Comparison of ENCODE assay signal across 9 mouse cellular contexts in genomic region chr17:57070699-57071098, GRCm38 (mm10). TPM values are rescaled to one million over a fixed set of nuclear protein-coding genes. Genes with fewer than 3 reads are reported as not detected.
DNase-seq lines count a peak whose midpoint lies in the region; ATAC-seq and TF ChIP-seq lines count a peak whose summit lies in the region.
"Had no signal": no experiment of that assay in that cellular context is flagged by ENCODE, and none has a peak within 500 bp of the region (broad histone marks: within the 10 kb centered on the region; RNA-seq: fewer than 3 reads in every experiment).

No protein-coding gene starts in this region.

- peak overlapping the region; percentile 8 for H3K4me2 ChIP-seq in lung, embryonic 16.5 days (ENCODE audit: low read depth, low read length)
- H3K4me2 ChIP-seq in stomach, postnatal 0 days (replicated peaks; ENCODE audit: low read depth), result 0 out of 2 replicates have a peak overlapping the region, but pooled peaks have one; percentile 2

- H3K9ac ChIP-seq in lung, embryonic 16.5 days (ENCODE audit: low read length), result no peak overlapping the region
- no peak overlapping the region for H3K9ac ChIP-seq in stomach, postnatal 0 days (ENCODE audit: low read length)

- WGBS in lung, embryonic 16.5 days, result under 1% methylated on average over 11 of the region's 11 CpGs
- WGBS in stomach, postnatal 0 days, result 4% methylated on average over 10 of the region's 11 CpGs

- H3K4me3 ChIP-seq in lung, embryonic 16.5 days (ENCODE audit: low read length), result peak overlapping the region; percentile 6
- no peak overlapping the region for H3K4me3 ChIP-seq in stomach, postnatal 0 days (ENCODE audit: low read depth, low read length)

- no peak for TF ChIP-seq EP300 in stomach, postnatal 0 days (optimal IDR thresholded peaks at IDR 0.05)

- H3K4me1 ChIP-seq in lung, embryonic 16.5 days (replicated peaks; ENCODE audit: control insufficient read depth, insufficient read depth, low read length), result no peaks in the 10 kb centered on the region
- no peaks in the 10 kb centered on the region for H3K4me1 ChIP-seq in stomach, postnatal 0 days (replicated peaks; ENCODE audit: control insufficient read depth, insufficient read depth)

- no peak for TF ChIP-seq CTCF in stomach, postnatal 0 days (IDR thresholded peaks at IDR 0.05; ENCODE audit: low read depth)

- peak; percentile 88 for ATAC-seq in lung, embryonic 16.5 days (ENCODE audit: low read depth)
- ATAC-seq in stomach, postnatal 0 days (ENCODE audit: low FRiP score, low TSS enrichment), result peak; percentile 70

- H3K27ac ChIP-seq in lung, embryonic 16.5 days (ENCODE audit: low read length), result no peak overlapping the region
- no peak overlapping the region for H3K27ac ChIP-seq in stomach, postnatal 0 days (replicated peaks)

- DNase-seq in thymus, postnatal 10 days (ENCODE audit: low spot score in 2 of 2), result peak; percentile 25 to 43
- no peak for DNase-seq in thymus, postnatal 36 days
- DNase-seq in kidney, adult 11 months, result peak; percentile 44
- DNase-seq in stomach, postnatal 0 days (ENCODE audit: low spot score), result peak; percentile 89
- DNase-seq in frontal cortex, postnatal 10 days (ENCODE audit: low spot score in 2 of 2), result no peak
- DNase-seq in left cerebral cortex, adult 8-10 months (ENCODE audit: low spot score in 2 of 2), result no peak
- no peak for DNase-seq in cerebellum, adult 9-10 months

- no peaks in the 10 kb centered on the region for H3K27me3 ChIP-seq in lung, embryonic 16.5 days (ENCODE audit: control insufficient read depth, insufficient read depth, low read depth, low read length)
- H3K27me3 ChIP-seq in stomach, postnatal 0 days (ENCODE audit: control insufficient read depth, insufficient read depth, low read length), result no peaks in the 10 kb centered on the region
- H3K27me3 ChIP-seq: CH12.LX had no signal

- H3K9me3 ChIP-seq in lung, embryonic 16.5 days (ENCODE audit: control insufficient read depth, low read length), result no peaks in the 10 kb centered on the region
- H3K9me3 ChIP-seq in stomach, postnatal 0 days (ENCODE audit: control insufficient read depth, low read length), result no peaks in the 10 kb centered on the region

- H3K36me3 ChIP-seq in lung, embryonic 16.5 days (ENCODE audit: control insufficient read depth, insufficient read depth, low read length), result no peaks in the 10 kb centered on the region
- H3K36me3 ChIP-seq in stomach, postnatal 0 days (ENCODE audit: control insufficient read depth, insufficient read depth, low read length), result no peaks in the 10 kb centered on the region

RNA-seq across cellular contexts. Expression of gene Dennd1c, which starts 7.6 kb away (rescaled TPM):
- 5.4 and 5.8 TPM in 2 replicates for polyA plus RNA-seq in lung, embryonic 16.5 days (2015; fragmentation: Nextera tagmentation; extraction: Ambion mirVana)
- 2.4 and 2.8 TPM in 2 replicates for polyA plus RNA-seq in stomach, postnatal 0 days (2015; fragmentation: Nextera tagmentation; extraction: Ambion mirVana)
- total RNA-seq in left cerebral cortex, adult 8-10 months (2022), result 1 to 10 TPM; 1.1 to 3.9 (median 2.5) TPM

RNA-seq across cellular contexts. Expression of gene Slc25a23, which starts 11.0 kb away (rescaled TPM):
- 8.1 and 9.6 TPM in 2 replicates for polyA plus RNA-seq in lung, embryonic 16.5 days (2015; fragmentation: Nextera tagmentation; extraction: Ambion mirVana)
- polyA plus RNA-seq in stomach, postnatal 0 days (2015; fragmentation: Nextera tagmentation; extraction: Ambion mirVana), result 3.1 and 4.2 TPM in 2 replicates
- 100 to 1,000 TPM; 313 to 347 (median 323) TPM for total RNA-seq in left cerebral cortex, adult 8-10 months (2022)

RNA-seq across cellular contexts. Expression of gene Crb3, which starts 11.8 kb away (rescaled TPM):
- 62.6 and 63.1 TPM in 2 replicates for polyA plus RNA-seq in lung, embryonic 16.5 days (2015; fragmentation: Nextera tagmentation; extraction: Ambion mirVana)
- 74.9 and 82.7 TPM in 2 replicates for polyA plus RNA-seq in stomach, postnatal 0 days (2015; fragmentation: Nextera tagmentation; extraction: Ambion mirVana)
- 1 to 10 TPM in 3 of 4 experiments, under 1 TPM in 1; 0.51 to 2.6 (median 1.7) TPM for total RNA-seq in left cerebral cortex, adult 8-10 months (2022)

RNA-seq across cellular contexts. Expression of gene Tubb4a, which starts 16.9 kb away (rescaled TPM):
- polyA plus RNA-seq in lung, embryonic 16.5 days (2015; fragmentation: Nextera tagmentation; extraction: Ambion mirVana), result 12.3 and 15.0 TPM in 2 replicates
- 9.5 and 11.5 TPM in 2 replicates for polyA plus RNA-seq in stomach, postnatal 0 days (2015; fragmentation: Nextera tagmentation; extraction: Ambion mirVana)
- total RNA-seq in left cerebral cortex, adult 8-10 months (2022), result 100 to 1,000 TPM; 607 to 698 (median 653) TPM

RNA-seq across cellular contexts. Expression of gene Slc25a41, which starts 29.2 kb away (rescaled TPM):
- polyA plus RNA-seq in lung, embryonic 16.5 days (2015; fragmentation: Nextera tagmentation; extraction: Ambion mirVana), result not detected in 2 replicates
- not detected in 2 replicates for polyA plus RNA-seq in stomach, postnatal 0 days (2015; fragmentation: Nextera tagmentation; extraction: Ambion mirVana)
- total RNA-seq in left cerebral cortex, adult 8-10 months (2022), result under 1 TPM in 1 of 4 experiments, not detected in 3; 0.30 TPM
- total RNA-seq: CH12.LX had no signal

Comparison
In these comparisons a context has a peak if more than half of its experiments do, and no peak if none do; other contexts are left out.
1. DNase-seq: peak in thymus, postnatal 10 days (2 of 2), kidney, adult 11 months (single experiment) and stomach, postnatal 0 days (single experiment); none in thymus, postnatal 36 days (0 of 2), frontal cortex, postnatal 10 days (0 of 2), left cerebral cortex, adult 8-10 months (0 of 2) and cerebellum, adult 9-10 months (single experiment).